Mouse (Mus musculus) liver, embryonic 11.5 days (tissue): ENCODE results near the gene Jarid2. TPM values are rescaled to one million over a fixed set of nuclear protein-coding genes. Genes with fewer than 3 reads are reported as not detected.

Experiments used
- ATAC-seq: fragments of 200-750 bp; cut with Nextera tagmentation; replicated peaks from 2 replicates; pipeline ENCODE4 v1.8.0; 2017; ENCODE audit warnings: moderate number of reproducible peaks, mild to moderate bottlenecking, moderate TSS enrichment, moderate library complexity; ENCODE audit not compliant: low FRiP score
- DNase-seq: peaks from one replicate; pipeline ENCODE4 v3.0.0-alpha.2; 2017; ENCODE audit warnings: low spot score
- H3K27ac ChIP-seq: fragments of 300-500 bp; sonication (generic); 2 replicates; pipeline ENCODE4 v1.5.1; 2014; ENCODE audit warnings: mild to moderate bottlenecking, low read depth, low read length, control low read depth
- H3K27me3 ChIP-seq: fragments of 300-500 bp; sonication (generic); replicated peaks from 2 replicates; pipeline ENCODE4 v1.6.1; 2014; ENCODE audit warnings: low read length, mixed read lengths; ENCODE audit not compliant: control insufficient read depth, insufficient read depth
- H3K36me3 ChIP-seq: fragments of 300-500 bp; sonication (generic); 2 replicates; pipeline ENCODE4 v1.6.1; 2014; ENCODE audit warnings: mild to moderate bottlenecking, low read length, moderate library complexity, mixed read lengths; ENCODE audit not compliant: control insufficient read depth, insufficient read depth
- H3K4me1 ChIP-seq: fragments of 300-500 bp; sonication (generic); replicated peaks from 2 replicates; pipeline ENCODE4 v1.6.1; 2014; ENCODE audit warnings: low read length, mixed read lengths; ENCODE audit not compliant: control insufficient read depth, insufficient read depth
- H3K4me2 ChIP-seq: fragments of 300-500 bp; sonication (generic); 2 replicates; pipeline ENCODE4 v1.6.1; 2014; ENCODE audit warnings: mild to moderate bottlenecking, control low read depth, moderate library complexity
- H3K4me3 ChIP-seq: fragments of 300-500 bp; sonication (generic); 2 replicates; pipeline ENCODE4 v1.5.1; 2014; ENCODE audit warnings: low read depth, low read length, control low read depth
- H3K9ac ChIP-seq: fragments of 300-500 bp; sonication (generic); 2 replicates; pipeline ENCODE4 v1.6.1; 2014; ENCODE audit warnings: low read depth, low read length, control low read depth
- H3K9me3 ChIP-seq: fragments of 300-500 bp; sonication (generic); 2 replicates; pipeline ENCODE4 v1.6.1; 2016; ENCODE audit warnings: low read length, inconsistent platforms, mixed read lengths; ENCODE audit not compliant: control insufficient read depth
- WGBS: fragments of 180-500 bp; shearing (Covaris S2); extraction: QIAGEN DNeasy Blood & Tissue Kit; methylation state at CpG from one replicate; pipeline ENCODE4 v1.1.7; 2014; 5-methylcytosine and 5-hydroxymethylcytosine counted together
- polyA plus RNA-seq: library from polyadenylated mRNA; unstranded; fragments of >200 nt; fragmentation: Nextera tagmentation; extraction: Ambion mirVana; gene quantifications from 2 replicates; pipeline ENCODE4 v1.2.1, GENCODE M21; 2014

The Jarid2 gene
- polyA plus RNA-seq, 1 experiment from 2014 or later = 19.6 TPM

DNA sequence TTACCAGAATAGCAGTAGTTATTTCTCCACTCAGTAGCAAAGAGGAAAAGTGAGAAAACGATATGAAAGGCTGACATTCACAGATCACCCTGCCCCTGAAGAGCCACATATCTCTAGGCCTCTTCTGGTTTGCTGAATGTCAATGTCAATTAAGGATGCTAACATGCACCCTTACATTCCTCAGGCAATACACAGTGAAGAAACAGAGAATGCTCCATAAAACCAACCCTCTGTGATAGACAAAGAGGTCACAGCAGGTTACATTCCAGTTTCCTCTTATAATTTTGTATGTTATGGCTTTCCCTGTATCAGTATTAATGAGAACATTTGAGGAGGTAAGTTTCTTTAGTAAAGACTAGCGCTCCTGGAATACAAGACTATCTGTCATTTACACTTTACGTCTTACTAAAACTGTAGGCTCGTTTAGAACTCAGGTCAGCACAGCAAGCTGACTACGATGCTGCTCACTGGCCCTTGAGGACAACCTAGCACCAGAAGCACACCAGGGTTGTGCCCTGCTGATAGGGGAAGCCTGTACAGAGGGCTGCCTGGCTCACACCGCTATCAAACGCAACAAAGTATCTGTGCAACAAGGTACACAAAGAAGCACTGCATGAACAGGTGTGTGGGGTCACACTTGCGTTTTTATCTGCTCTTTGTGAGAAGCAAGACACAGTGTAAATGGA is 224.4 kb downstream of the Jarid2 start:
- no peaks in the 10 kb centered on the region for H3K9me3 ChIP-seq
- no peak overlapping the region for H3K27ac ChIP-seq
- ATAC-seq (no peak), DNase-seq (no peak)
- H3K4me2 ChIP-seq = no peak overlapping the region
- H3K4me1 ChIP-seq = no peaks in the 10 kb centered on the region
- H3K4me3 ChIP-seq = no peak overlapping the region
- 77% methylated on average over 8 of the region's 8 CpGs for WGBS
- no peak overlapping the region for H3K9ac ChIP-seq
- H3K36me3 ChIP-seq = peaks cover 3% of the 10 kb centered on the region; the same call in 1 of the 2 replicates
- H3K27me3 ChIP-seq = no peaks in the 10 kb centered on the region

DNA sequence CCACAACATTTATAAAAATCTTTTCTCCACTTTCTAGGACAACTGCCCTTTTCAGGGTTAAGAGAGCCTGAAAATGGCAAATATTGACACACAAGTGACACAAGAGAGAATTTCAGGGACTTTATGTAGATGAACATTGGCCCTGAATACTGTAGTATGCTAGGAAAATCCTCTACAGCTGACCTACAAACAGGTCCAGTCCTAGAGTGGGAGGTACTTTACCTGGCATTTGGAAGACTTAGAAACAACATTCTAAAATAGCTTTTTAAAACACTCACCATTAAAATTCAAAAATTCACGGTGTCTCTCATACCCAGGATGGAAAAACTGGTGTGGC is 224.9 kb downstream of the Jarid2 start:
- DNase-seq (no peak), ATAC-seq (no peak)
- no peak overlapping the region for H3K4me3 ChIP-seq
- H3K27me3 ChIP-seq = no peaks in the 10 kb centered on the region
- no peaks in the 10 kb centered on the region for H3K9me3 ChIP-seq
- H3K4me2 ChIP-seq = no peak overlapping the region
- no peaks in the 10 kb centered on the region for H3K4me1 ChIP-seq
- 81% methylated on average over 1 of the region's 1 CpGs for WGBS
- H3K27ac ChIP-seq = no peak overlapping the region
- peaks cover 3% of the 10 kb centered on the region; the same call in 1 of the 2 replicates for H3K36me3 ChIP-seq
- no peak overlapping the region for H3K9ac ChIP-seq

DNA sequence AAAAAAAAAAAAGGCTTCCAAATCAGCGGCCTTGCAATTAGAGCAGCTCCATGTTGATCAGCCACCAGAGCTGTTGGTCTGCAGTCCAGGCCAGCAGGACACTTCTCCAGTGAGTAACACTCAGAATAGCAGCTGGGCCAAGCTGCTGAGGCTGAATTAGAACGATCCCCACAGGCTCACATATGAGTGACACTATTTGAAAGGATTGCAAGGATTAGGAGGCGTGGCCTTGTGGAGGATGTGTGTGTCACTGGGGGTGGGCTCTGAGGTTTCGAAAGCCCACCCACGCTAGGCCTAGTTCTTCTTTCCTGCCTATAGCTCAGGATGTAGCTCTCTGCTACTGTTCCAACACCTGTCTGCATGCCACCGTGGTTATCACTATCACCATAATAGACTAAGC is 226.5 kb downstream of the Jarid2 start:
- H3K27ac ChIP-seq = no peak overlapping the region
- H3K4me2 ChIP-seq = no peak overlapping the region
- WGBS = 94% methylated on average over 6 of the region's 6 CpGs

DNA sequence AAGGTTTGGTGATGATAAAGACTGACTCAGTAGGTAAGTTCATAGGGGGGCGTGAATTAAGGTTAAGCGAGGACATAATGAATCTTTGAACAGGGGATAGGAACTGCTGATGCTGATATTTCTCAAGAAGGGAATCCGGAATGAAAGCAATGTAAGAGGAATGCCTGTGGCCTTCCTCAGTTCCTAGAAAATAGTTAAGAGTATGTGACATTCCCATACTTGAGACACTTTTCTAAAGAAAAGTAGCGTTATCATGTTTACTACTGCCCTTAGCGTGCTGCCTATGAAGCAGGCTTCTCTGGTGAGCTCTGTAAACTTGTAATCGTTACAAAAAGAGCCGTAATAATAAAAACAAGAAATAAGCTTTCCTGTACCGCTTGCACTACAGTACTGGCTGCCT is 227.8 kb downstream of the Jarid2 start:
- no peak overlapping the region for H3K4me2 ChIP-seq
- no peaks in the 10 kb centered on the region for H3K27me3 ChIP-seq
- H3K36me3 ChIP-seq = peaks cover 3% of the 10 kb centered on the region; the same call in 1 of the 2 replicates
- 89% methylated on average over 8 of the region's 8 CpGs for WGBS
- H3K9me3 ChIP-seq = no peaks in the 10 kb centered on the region
- no peaks in the 10 kb centered on the region for H3K4me1 ChIP-seq
- H3K9ac ChIP-seq = no peak overlapping the region
- no peak overlapping the region for H3K27ac ChIP-seq
- ATAC-seq = no peak
- DNase-seq = no peak
- no peak overlapping the region for H3K4me3 ChIP-seq

More for the DNA sequence above, 226.5 kb downstream of the Jarid2 start:
- DNase-seq = no peak
- no peaks in the 10 kb centered on the region for H3K4me1 ChIP-seq
- peaks cover 3% of the 10 kb centered on the region; the same call in 1 of the 2 replicates for H3K36me3 ChIP-seq
- H3K27me3 ChIP-seq = no peaks in the 10 kb centered on the region
- no peak overlapping the region for H3K9ac ChIP-seq
- no peak for ATAC-seq
- no peaks in the 10 kb centered on the region for H3K9me3 ChIP-seq
- no peak overlapping the region for H3K4me3 ChIP-seq

DNA sequence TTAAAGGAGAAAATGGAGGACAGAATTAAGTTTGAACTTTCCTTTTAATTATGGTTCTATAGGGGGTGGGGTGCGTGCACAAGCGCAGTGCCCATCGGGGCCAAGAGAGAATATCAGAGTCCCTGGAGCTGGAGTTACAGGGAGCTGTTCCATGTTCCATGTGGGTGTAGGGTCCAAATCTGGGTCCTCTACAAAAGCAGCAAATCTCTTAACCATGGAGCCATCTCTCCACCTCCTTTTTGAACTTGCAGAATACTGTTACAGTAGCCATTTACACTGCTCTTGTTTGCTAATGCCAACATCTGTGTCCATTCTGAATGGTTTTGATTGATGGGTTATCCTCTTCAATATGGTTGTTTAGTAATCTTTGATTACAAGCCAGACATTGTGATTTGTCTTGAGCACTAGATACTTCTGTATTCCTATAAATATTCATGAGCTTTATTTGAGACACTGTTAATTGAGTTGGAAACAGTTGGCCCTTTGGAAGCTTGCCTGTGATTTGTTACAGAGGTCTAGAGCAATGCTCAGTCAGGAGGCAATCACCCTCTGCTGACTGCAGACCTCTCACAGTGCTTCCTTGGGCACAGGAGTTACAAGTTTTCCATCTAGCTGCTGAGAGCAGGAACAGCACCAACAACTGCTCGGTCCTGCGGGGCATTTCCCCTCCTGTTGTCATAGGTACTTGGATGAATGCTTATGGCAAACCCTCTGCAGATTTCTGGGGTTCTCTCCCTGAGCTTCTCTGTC is 231.4 kb downstream of the Jarid2 start:
- H3K36me3 ChIP-seq = peaks cover 2% of the 10 kb centered on the region; the same call in 1 of the 2 replicates
- no peak overlapping the region for H3K4me3 ChIP-seq
- H3K27ac ChIP-seq = no peak overlapping the region
- no peaks in the 10 kb centered on the region for H3K27me3 ChIP-seq
- no peak overlapping the region for H3K4me2 ChIP-seq
- no peaks in the 10 kb centered on the region for H3K4me1 ChIP-seq
- no peaks in the 10 kb centered on the region for H3K9me3 ChIP-seq
- DNase-seq = no peak
- 83% methylated on average over 5 of the region's 5 CpGs for WGBS
- ATAC-seq = no peak
- H3K9ac ChIP-seq = no peak overlapping the region
